Mouse (Mus musculus) embryonic facial prominence, embryonic 11.5 days (tissue): ENCODE measurements around the gene Etv6. TPM values are rescaled to one million over a fixed set of nuclear protein-coding genes. Genes with fewer than 3 reads are reported as not detected.

ENCODE experiments used
- ATAC-seq: fragments of 200-750 bp; cut with Nextera tagmentation; replicated peaks from 2 replicates; pipeline ENCODE4 v1.8.0; 2017; ENCODE audit warnings: low read depth; ENCODE audit not compliant: insufficient number of reproducible peaks, low FRiP score, low TSS enrichment
- DNase-seq: peaks from one replicate; pipeline ENCODE4 v3.0.0-alpha.2; 2015; ENCODE audit warnings: low spot score
- H3K27ac ChIP-seq: fragments of 300-500 bp; sonication (generic); replicated peaks from 2 replicates; pipeline ENCODE4 v1.5.1; 2014; ENCODE audit warnings: mild to moderate bottlenecking, low read depth, low read length, control low read depth
- H3K27me3 ChIP-seq: fragments of 300-500 bp; sonication (generic); 2 replicates; pipeline ENCODE4 v1.6.1; 2014; ENCODE audit warnings: mild to moderate bottlenecking, low read length, moderate library complexity, mixed read lengths; ENCODE audit not compliant: control insufficient read depth, insufficient read depth
- H3K36me3 ChIP-seq: fragments of 300-500 bp; sonication (generic); replicated peaks from 2 replicates; pipeline ENCODE4 v1.6.1; 2014; ENCODE audit warnings: low read depth, mild to moderate bottlenecking, low read length, moderate library complexity, mixed read lengths; ENCODE audit not compliant: control insufficient read depth, insufficient read depth
- H3K4me1 ChIP-seq: fragments of 300-500 bp; sonication (generic); 2 replicates; pipeline ENCODE4 v1.6.1; 2014; ENCODE audit warnings: low read length, mixed read lengths; ENCODE audit not compliant: control insufficient read depth, insufficient read depth
- H3K4me2 ChIP-seq: fragments of 300-500 bp; sonication (generic); 2 replicates; pipeline ENCODE4 v1.6.1; 2014; ENCODE audit warnings: low read depth, mild to moderate bottlenecking, control low read depth, low read length, moderate library complexity
- H3K4me3 ChIP-seq: fragments of 300-500 bp; sonication (generic); 2 replicates; pipeline ENCODE4 v1.5.1; 2014; ENCODE audit warnings: low read depth, low read length, control low read depth
- H3K9ac ChIP-seq: fragments of 300-500 bp; sonication (generic); replicated peaks from 2 replicates; pipeline ENCODE4 v1.6.1; 2014; ENCODE audit warnings: mild to moderate bottlenecking, control low read depth, low read length
- H3K9me3 ChIP-seq: fragments of 300-500 bp; sonication (generic); replicated peaks from 2 replicates; pipeline ENCODE4 v1.6.1; 2016; ENCODE audit warnings: mild to moderate bottlenecking, low read length, inconsistent platforms, mixed read lengths; ENCODE audit not compliant: control insufficient read depth
- WGBS: fragments of 180-500 bp; shearing (Covaris S2); extraction: QIAGEN DNeasy Blood & Tissue Kit; methylation state at CpG from one replicate; pipeline ENCODE4 v1.1.7; 2014; 5-methylcytosine and 5-hydroxymethylcytosine counted together
- polyA plus RNA-seq: library from polyadenylated mRNA; unstranded; fragments of >200 nt; fragmentation: Nextera tagmentation; extraction: Ambion mirVana; gene quantifications from 2 replicates; pipeline ENCODE4 v1.2.1, GENCODE M21; 2014

Gene Etv6
- polyA plus RNA-seq, 1 experiment from 2014 or later = 15.7 TPM

DNA sequence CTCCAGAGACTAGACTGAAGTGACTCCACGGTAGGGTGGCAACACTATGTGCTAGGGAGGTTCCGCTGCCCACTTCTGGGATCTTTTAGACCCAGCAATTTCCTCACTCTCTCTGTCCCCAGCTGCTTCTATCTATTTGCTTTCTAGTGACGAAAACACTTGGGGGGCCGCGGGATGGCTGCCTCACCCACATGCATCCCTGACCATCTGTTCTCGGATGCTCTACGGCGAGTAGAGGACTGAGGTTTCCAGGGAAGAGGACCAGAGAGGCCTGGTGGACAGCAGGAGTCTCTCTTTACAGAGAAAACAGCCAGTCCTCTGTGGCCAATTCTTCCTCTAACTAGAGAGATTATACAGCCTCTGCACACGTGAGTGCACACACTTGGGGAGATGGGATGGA, 43.6 kb downstream of the Etv6 start:
- H3K4me3 ChIP-seq = no peak overlapping the region
- ATAC-seq (no peak), DNase-seq (no peak)
- H3K36me3 ChIP-seq = no peaks in the 10 kb centered on the region
- H3K4me1 ChIP-seq = no peaks in the 10 kb centered on the region
- H3K9me3 ChIP-seq = no peaks in the 10 kb centered on the region
- H3K9ac ChIP-seq = no peak overlapping the region
- WGBS = 86% methylated on average over 9 of the region's 9 CpGs
- no peak overlapping the region for H3K27ac ChIP-seq
- no peaks in the 10 kb centered on the region for H3K27me3 ChIP-seq
- no peak overlapping the region for H3K4me2 ChIP-seq

DNA sequence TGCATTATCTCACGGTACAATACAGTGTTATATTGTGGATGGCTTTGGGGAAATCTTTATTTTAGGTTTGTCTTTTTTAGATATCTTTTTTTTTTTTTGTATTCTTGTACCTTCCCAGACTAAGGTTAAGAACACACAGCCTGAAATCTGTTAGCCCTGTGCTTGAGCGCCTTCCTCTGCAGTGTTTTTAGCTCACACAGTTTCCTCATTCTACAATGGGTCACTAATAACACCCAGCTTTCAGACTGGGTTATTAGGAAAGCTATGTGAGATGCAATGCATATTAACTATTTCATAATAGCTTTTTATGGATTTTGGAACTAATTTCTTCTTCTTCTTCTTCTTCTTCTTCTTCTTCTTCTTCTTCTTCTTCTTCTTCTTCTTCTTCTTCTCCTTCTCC, 44.1 kb downstream of the Etv6 start:
- no peak overlapping the region for H3K27ac ChIP-seq
- 77% methylated on average over 2 of the region's 2 CpGs for WGBS
- H3K4me3 ChIP-seq = no peak overlapping the region
- H3K36me3 ChIP-seq = no peaks in the 10 kb centered on the region
- no peaks in the 10 kb centered on the region for H3K4me1 ChIP-seq
- H3K9me3 ChIP-seq = no peaks in the 10 kb centered on the region
- ATAC-seq (no peak), DNase-seq (no peak)
- H3K9ac ChIP-seq = no peak overlapping the region
- no peak overlapping the region for H3K4me2 ChIP-seq
- H3K27me3 ChIP-seq = no peaks in the 10 kb centered on the region

DNA sequence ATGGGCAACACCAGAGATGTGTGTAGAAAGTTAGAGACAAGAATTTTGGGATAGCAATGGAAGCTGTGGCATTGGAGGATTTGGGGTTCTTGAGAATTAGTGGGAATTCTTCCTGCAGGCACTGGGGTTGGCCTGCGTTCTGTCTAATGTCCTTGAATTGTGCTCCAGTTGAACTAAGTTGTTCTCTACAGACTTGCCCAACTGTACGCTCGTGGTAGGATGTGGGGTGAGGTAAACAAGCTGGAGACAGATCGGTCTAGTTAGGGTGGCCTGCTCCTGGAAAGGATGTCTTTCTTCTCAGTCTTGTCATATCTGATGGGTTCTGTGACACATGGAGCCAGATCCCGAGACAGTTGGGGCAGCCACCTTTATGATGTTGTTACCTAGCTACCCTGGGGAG, 45.4 kb downstream of the Etv6 start:
- Histone ChIP-seq H3K4me2 (no peak overlapping the region), H3K27me3 (no peaks in the 10 kb centered on the region), H3K9me3 (no peaks in the 10 kb centered on the region), H3K4me3 (no peak overlapping the region), H3K9ac (no peak overlapping the region), H3K36me3 (no peaks in the 10 kb centered on the region), H3K27ac (no peak overlapping the region), H3K4me1 (no peaks in the 10 kb centered on the region)
- DNase-seq = no peak
- 93% methylated on average over 5 of the region's 5 CpGs for whole genome bisulfite sequencing
- ATAC-seq = no peak

DNA sequence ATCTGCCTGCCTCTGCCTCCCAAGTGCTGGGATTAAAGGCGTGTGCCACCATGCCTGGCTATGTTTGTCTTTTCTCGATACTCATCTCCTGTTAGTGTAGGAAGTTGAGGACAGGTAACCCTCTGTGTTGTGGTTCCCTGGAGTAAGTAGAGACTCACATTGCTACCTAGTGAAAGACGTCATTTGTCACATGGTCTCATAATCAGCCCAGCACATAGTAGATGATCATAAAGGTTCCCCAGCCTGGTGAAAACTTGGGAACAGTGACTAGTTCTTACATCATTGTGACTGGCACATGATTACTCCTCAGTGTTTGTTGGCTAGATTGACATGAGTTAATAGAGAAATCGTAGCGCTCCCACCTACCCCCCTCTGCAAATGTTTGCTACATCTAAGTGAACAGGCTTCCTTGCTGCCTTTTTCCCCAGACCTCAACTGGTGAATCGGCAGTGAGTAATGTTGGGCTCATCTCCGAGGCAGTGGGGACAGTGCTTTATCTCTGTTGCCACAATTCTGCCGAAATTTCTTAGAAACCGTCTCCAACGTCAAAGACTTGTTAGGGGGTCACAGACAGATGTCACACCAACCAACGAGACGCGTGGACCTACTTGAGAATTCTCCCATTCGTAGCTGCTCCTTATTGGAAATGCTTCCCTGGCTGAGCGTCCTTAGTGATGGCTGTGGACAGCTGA, 46.9 kb downstream of the Etv6 start:
- H3K36me3 ChIP-seq = no peaks in the 10 kb centered on the region
- WGBS = 90% methylated on average over 15 of the region's 15 CpGs
- H3K4me2 ChIP-seq = no peak overlapping the region
- DNase-seq (no peak), ATAC-seq (no peak)
- no peaks in the 10 kb centered on the region for H3K4me1 ChIP-seq
- H3K27me3 ChIP-seq = no peaks in the 10 kb centered on the region
- H3K27ac ChIP-seq = no peak overlapping the region
- no peak overlapping the region for H3K9ac ChIP-seq
- H3K4me3 ChIP-seq = no peak overlapping the region
- H3K9me3 ChIP-seq = no peaks in the 10 kb centered on the region

DNA sequence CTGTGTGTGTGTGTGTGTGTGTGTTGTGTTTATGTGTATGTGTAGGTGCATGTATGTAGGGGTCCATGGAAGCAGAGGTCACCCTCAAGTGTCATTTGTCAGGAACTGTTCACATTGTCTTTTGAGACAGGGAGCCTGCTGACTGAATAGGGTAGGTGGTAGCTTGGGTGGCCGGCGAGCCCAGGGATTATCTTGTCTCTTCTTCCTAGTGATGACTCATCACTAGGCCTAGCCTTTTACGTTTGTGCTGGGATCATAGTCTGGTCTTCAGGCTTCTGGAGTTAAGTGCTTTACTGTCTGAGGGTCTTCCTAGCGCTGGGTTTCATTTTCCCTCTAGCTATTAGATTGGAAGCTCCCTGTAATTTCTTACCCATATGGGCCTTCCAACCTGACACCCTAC, 47.9 kb downstream of the Etv6 start:
- Histone ChIP-seq H3K36me3 (no peaks in the 10 kb centered on the region), H3K4me1 (no peaks in the 10 kb centered on the region), H3K9ac (no peak overlapping the region), H3K27me3 (no peaks in the 10 kb centered on the region), H3K9me3 (no peaks in the 10 kb centered on the region), H3K4me3 (no peak overlapping the region), H3K27ac (no peak overlapping the region), H3K4me2 (no peak overlapping the region)
- no peak for ATAC-seq
- 79% methylated on average over 4 of the region's 4 CpGs for WGBS
- no peak for DNase-seq

DNA sequence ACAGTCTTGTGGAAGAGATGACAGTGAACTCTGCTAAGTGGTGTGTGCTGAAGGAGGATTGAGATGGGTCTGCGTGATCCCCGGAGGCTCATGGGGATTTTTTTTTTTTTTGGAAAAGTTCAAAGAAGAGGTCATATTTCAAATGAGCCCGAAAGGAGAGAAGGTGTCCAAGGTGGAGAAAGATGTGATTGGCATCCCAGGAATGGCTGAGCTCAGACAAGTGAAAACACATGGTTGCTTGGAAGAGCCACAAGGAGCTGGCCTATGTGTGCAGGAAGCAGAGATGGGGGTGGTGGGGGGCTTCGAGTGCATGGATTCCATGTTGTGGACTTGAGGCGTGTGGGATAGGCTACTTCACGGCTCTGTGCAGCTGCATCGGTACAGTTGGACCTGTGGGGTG, 50.9 kb downstream of the Etv6 start:
- peak; percentile 56 for DNase-seq
- H3K9me3 ChIP-seq = no peaks in the 10 kb centered on the region
- H3K4me1 ChIP-seq = no peaks in the 10 kb centered on the region
- H3K27ac ChIP-seq = no peak overlapping the region
- no peaks in the 10 kb centered on the region for H3K36me3 ChIP-seq
- H3K9ac ChIP-seq = no peak overlapping the region
- H3K4me2 ChIP-seq = no peak overlapping the region
- no peak overlapping the region for H3K4me3 ChIP-seq
- no peak for ATAC-seq
- WGBS = 54% methylated on average over 7 of the region's 7 CpGs
- no peaks in the 10 kb centered on the region for H3K27me3 ChIP-seq

DNA sequence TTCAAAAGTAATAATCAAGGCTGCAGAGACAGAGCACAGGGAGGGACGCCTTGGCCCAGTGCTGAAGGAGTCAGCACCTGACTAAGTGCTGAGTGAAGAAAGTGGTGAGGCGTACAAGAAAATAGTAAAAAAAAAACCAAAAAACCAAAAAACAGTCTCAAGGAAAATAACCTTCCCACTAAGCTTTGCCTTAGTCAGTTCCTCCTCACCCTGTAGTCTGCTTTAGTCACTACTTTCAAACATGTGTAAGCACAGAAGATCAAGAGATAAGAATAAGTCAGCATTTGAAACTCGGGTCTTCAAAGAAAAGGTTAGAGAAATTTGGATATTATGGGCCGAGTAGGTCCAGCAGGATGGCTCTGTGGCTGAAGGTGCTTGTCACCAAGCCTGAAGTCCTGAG, 52.2 kb downstream of the Etv6 start:
- Histone ChIP-seq H3K36me3 (no peaks in the 10 kb centered on the region), H3K9me3 (no peaks in the 10 kb centered on the region), H3K9ac (no peak overlapping the region), H3K4me2 (no peak overlapping the region), H3K27ac (no peak overlapping the region), H3K27me3 (no peaks in the 10 kb centered on the region), H3K4me1 (no peaks in the 10 kb centered on the region), H3K4me3 (no peak overlapping the region)
- ATAC-seq = no peak
- no peak for DNase-seq
- WGBS = 82% methylated on average over 4 of the region's 4 CpGs

DNA sequence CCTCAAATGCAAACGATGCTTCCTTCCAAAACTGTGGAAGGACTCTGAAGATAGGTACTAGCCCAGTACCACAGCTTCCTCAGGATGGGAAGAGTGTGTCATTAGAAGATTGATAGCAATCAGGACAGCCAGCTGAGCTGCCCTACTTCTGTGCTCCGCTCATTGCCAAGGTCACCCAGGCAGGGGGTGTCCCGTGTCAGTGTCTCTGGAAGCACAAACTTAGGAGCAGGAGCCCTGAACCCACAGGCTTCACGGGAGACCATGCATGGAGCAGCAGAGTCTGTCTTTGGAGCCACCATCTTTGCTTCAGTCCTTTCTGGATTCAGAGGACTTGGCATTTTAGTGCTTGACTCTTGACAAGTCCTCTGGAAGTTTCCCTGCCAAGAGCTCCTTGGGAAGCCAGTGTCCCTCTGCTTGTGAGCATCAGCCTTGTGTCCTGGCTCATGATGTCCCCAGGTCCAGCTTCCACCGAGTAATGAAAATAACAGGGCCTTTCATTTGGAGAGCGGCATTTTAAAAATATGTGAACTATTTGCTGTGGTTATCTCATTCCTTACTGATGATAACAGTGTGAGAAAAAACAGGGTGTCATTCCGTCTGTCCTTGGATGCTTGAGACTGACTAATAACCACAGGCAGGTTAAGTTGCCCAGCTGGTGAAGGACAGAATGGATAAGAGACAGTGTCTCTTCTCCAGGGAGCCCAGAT, 54.3 kb downstream of the Etv6 start:
- no peak for ATAC-seq
- Histone ChIP-seq H3K9me3 (no peaks in the 10 kb centered on the region), H3K36me3 (no peaks in the 10 kb centered on the region), H3K4me2 (no peak overlapping the region), H3K27me3 (no peaks in the 10 kb centered on the region), H3K27ac (no peak overlapping the region), H3K4me3 (no peak overlapping the region), H3K9ac (no peak overlapping the region), H3K4me1 (no peaks in the 10 kb centered on the region)
- no peak for DNase-seq
- WGBS = 82% methylated on average over 7 of the region's 7 CpGs
